Mouse (Mus musculus) spleen, adult 18-20 months (tissue): ENCODE data around the gene Batf3.

Experiments
- DNase-seq, 2 experiments: peaks; one replicate each; pipeline ENCODE4 v3.0.0; 2022; ENCODE audit warnings: mixed read lengths in 2 of 2

The Batf3 gene

DNA sequence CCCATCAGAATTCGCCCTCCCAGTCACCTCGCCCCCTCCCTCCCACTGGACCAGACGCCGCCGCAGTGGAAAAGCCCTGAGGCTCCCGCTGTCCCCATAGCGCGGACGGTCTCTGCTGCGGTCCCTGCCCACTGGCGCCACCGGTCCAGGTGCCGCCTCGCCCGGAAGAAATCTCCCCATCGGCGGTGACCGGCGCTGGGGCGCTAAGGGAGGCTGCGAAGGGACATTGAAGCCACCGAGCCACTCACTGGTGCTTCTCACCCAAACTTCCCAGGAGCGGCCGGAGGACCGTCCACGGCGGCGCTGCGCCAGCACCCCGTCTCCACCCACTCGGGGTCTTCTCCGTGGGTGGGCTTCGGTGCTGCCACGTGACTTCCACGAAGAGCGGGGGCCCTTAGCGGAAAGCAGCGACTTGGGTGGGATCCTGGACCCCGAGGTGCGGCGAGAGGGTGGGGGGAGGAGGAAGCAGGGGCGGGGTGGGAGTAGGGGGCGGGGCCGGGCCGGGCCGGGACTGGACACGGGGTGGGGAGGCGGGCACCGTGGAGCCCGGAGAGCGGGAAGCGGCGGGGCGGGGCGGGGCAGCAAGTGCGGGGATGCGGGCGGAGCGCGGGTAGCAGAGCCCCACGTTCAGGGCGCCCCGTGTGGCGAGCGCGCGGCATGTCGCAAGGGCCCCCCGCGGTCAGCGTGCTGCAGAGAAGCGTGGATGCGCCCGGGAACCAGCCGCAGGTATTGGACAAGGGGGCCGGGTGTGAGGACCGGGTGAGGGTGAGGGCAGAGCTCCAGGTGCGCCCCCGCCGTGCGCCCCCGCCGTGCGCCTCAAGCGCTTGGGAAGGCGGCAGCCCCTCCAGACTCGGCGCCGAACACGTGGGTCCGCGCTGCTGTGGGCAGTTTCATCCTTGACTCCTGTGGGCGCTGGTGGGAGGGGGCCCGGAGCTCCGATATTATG lies at the start of gene Batf3:
TSS of gene Batf3 (plus strand) at position 46 of the 946 bp plus-strand sequence.
- peak in 1 of 2 experiments; percentile 41 for DNase-seq

DNA sequence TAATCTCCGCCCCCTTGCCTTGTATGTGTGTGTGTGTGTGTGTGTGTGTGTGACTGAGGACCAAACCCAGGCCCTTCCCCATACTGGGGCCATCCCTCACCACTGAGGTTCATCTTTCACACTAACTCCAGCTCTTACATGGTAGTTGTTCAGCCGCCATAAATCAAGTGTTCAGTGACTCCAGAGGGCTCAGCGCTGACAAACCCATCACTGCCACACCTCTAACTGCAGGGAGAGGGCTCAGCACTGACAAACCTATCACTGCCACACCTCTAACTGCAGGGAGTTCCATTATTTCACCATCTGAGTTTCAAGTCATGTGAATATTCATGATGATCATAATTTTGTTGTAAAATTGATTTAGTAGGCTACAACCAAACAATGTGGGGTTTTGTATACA lies 44.1 kb upstream of the Batf3 start:
- DNase-seq, result no peak

DNA sequence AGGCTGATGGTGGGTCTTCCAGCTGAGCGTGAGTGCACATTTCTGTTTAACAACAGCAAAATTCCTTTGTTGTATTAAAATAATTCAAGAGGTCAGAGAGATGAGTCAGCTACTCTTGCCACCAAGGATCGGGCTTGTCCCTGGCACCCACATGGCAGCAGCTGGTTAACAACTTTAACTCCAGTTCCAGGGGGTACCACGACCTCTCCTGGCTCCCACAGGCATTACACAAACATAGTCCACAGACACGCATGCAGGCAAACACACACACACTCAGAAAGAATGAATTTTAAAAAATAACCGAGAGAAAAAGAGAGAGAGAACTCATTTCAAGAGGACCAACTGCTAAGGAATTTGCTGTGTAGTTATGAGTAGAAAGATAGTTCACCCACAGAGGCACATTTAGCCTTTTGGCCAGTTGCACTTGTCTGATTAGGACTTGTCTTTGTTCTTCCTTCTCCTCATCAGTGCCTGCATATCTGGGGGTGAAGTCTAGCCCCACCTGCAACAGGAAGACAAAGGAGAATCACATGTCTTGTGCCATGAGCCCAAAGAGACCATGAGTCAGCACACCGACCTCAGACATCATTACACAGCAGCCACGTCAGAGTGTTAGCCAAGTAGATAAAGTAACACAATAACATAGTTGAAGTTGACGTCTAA lies 42.6 kb upstream of the Batf3 start:
- DNase-seq, result no peak

DNA sequence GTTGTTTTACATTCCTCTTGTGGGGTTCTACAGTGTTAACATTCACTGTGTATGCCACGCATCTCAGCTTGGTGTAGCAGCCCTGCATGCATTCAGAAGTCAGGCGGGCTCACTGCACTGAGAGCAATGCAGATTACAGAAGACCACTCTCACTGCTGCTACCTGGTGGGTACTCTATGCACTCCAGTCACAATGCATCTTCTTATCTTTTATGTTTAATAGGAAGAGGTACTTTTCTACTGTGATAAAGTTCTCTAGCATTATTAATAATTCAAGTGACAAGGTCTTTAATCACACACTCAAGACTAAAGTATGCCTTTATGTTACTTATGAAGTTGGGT lies 42.1 kb upstream of the Batf3 start:
- DNase-seq, result no peak

DNA sequence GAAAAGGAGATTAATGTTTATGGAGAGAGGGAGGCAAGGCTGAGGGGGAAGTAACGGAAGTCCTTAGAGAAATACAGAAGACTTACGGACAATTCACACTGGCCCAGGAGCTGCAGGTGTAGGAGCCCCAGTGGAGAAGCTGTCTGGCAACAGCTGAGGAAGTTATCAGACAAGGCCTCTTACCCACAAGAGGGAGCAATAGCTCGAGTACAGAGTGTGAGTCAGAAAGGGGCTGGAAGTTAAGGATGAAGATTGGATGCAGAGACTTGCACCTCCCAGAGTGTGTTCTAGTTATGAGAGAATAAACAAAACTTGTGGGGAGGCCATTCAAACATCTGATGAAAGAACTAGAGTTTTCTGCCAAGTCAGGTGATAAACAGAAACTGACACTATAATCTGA lies 40.2 kb upstream of the Batf3 start:
- no peak for DNase-seq

DNA sequence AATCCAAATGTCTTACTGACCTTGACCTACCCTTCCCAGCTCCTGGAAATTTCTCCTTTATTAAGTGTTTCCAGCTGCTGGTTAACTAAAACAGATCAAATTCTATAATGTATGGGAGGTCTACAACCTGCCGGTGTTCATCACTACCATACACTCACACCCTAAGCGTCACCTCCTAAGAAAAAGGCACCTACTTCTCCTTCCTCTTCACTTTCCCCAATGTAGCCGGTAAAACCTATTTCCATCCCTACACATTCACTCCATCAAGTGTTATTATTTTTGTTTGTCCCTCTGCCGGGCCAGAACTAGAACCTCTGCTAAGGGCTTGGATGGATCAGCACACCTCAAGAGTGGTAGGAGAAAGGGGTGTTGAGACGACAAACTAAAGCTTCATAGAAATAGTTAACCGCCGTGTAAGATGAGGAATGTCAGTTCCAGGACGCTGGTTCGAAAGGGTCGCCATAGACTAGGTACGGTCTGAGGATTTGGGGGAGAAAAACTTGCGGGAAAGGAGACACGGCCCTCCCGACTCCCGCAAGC lies 35.3 kb upstream of the Batf3 start:
- DNase-seq, result no peak

DNA sequence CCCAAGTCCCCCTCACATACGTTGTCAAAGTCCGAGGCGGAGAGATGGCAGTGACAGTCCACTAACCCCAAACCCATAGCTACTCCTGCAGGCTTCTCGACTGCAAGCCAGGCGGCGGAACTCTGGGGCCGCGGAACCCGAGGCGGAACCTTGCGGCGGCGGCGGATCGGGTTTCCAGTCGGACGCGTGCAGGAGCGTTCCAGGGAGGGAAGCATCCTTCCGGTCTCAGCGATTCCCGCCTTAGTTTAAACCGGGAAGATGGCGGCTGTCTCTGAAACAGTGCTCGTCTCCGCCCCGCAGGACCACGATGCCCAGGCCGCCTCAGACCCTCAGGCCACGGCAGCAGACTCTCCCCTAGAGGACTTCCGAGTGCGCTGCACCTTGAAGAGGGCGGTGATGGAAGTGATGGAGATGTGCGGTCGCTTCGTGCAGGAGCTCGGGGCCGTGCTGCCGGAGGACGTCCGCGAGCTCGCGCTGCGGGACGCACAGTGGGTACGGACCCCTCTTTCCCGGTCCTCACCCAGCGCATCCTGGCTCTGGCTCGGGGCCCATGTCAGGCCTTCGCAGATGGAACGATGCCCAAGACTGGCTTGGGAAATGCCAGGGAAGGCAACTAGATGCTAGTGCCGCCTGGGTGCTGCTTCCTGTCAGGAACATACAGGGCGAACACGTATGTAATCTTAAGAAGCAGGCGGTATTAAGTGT lies 34.7 kb upstream of the Batf3 start, which contains the start of the genes Tatdn3 and Nsl1:
TSS of gene Tatdn3 (minus strand) at position 152 of the 705 bp plus-strand sequence.
TSS of gene Nsl1 (plus strand) at position 232 of the 705 bp plus-strand sequence.
- DNase-seq, result peak; percentile 79 to 93

DNA sequence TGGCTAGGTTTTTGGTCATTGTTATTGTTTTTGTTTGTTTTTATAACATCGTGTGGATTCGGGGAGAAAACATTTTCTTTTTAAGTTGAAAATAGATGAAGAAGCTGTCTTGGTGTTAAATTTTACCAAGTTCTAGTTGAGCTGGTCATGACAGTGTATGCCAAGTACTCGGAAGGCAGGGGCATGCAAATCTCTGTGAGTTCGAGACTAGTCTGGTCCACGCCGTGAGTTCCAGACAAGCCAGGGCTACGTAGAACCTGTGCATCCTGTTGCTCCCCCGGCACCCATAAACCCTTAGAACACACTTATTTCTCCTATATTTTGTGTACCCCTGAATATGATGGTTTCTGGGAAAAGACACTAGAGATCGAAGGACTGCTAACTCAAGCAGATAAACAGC lies 33.9 kb upstream of the Batf3 start:
- DNase-seq, result no peak

DNA sequence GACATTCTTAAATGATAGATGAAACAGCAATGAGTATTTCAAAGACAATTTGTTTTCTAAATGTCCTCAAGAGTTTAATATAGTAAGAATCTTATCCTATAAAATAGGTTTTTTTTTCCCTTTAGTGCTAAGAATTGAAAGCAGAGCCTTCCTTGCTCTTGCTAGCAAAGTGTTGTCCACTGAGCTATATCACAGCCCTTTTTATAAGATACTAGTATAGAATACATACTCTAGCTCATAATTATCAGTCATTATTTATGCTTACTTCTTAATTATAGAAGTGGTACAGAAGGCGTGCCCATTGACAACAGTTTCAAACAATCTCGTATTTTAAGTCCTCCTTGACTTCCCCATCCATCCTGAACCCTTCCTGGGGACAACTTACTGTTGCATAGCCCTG lies 33.1 kb upstream of the Batf3 start:
- no peak for DNase-seq

DNA sequence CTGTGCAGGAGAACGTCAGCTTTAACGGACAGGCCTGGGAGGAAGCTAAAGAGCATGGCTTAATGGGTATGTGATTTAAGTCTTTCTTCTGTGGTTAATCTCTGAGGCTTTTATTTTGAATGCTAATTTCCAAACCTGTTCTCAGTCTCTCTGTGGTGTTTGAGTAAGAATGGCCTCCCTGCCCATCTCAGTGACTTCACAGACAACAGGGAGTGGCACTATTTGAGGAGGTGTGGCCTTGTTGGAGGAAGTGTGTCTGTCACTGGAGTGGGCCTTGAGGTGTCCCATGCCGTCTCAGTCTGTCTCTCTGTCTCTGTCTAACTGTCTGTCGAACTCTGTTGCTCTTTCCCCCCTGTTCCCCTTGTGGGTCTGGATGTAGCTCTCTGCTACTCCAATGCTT lies 32.5 kb upstream of the Batf3 start:
- no peak for DNase-seq

DNA sequence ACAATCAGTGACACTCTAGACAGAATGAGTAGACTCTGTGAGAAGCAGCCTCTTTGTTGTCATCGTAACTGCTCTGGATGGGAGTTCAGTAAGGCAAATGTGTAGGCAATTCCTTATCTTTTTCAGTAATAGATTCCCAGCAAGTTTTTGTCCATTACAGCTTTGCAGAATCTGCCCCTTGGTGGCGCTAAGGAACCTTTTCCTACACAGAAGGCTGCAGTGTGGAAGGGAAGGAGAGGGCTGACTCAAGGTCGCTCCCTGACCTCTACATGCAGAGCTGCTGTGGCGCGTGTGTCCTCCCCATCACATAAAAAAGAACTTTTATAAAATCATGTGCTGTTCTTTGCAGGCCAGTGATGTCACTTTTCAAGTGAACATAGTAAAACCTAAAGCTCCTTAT lies 29.3 kb upstream of the Batf3 start:
- DNase-seq, result no peak

DNA sequence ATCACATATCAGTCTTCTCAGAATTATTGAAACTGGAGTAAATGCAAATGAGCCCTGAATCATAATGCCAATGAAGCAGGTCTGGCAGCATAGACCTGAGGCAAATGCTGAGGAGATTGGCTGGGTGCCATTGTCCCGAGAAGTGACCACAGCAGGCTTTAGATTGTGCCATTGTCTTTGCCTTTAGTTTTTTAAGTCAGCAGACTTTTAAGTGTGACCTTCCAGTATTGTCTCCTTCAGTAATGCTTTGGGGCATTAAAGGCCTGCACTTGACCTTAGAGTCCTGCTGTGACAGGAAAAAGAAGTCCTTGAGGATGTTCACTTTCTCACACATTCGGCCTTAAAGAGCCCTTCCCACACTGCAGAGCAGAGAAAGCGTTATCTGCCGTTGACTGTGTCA lies 27.4 kb upstream of the Batf3 start:
- DNase-seq, result no peak

DNA sequence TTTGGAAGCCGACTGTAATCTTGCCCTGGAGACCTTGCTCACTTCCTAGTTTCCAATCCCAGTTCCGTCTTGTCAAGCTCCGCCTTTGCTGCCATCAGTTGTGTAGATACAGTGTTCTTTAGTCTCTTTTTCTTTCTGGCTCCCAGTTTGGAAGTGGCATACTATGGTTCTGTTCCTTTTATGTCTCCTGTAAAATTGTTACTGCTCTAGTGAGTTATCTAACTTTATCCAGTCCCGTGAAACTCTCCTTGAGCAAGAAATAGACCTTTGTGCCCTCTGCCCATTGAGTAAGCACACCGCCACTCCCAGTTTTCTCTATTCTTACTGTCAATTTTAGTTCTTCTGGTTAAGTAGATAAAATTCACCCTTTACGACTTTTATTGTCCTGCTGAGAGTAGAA lies 26.0 kb upstream of the Batf3 start:
- no peak for DNase-seq

DNA sequence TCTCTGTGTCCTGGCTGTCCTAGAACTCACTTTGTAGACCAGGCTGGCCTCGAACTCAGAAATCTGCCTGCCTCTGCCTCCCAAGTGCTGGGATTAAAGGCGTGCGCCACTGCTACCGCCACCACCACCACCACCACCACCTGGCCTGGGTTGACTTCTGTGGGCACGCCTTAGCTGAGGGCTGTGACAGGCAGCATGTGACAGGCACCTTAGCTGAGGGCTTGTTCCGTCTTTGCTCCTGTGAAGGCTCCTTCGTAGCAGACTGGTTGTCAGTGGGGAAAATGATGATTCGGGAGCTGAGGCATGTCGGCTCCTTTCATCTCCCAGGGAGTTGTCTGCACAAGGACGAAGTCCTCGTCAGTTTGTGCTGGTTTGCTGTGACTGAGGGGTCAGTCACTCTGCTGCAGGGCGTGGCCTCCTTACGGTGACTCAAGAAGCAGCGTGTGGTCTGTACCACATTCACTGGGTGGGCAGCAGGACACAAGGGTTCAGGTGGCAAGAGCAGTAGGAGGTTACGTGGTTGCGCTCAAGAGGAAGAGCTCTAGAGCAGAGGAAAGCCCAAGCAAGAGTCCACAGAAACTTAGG lies 25.2 kb upstream of the Batf3 start:
- no peak for DNase-seq

DNA sequence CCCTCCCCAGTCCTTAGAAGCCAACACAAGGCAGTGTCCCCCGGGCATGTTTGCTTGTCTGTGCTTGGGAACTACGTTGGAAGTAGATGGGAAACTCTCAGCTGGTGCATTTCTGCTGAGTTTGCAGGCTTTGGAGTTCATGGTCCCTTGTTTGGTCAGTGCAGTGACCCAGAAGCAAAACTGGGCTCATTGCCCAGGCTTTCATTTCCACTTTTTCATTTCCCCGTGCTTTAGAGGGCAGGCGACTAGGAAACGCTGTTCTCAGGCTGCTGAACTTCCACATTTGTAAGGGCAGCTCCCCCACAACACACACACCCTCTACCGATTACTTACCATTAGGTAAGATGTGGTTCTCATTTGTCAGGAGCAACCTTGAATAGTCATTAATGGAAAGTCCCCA lies 24.6 kb upstream of the Batf3 start:
- peak; percentile 42 to 61 for DNase-seq

DNA sequence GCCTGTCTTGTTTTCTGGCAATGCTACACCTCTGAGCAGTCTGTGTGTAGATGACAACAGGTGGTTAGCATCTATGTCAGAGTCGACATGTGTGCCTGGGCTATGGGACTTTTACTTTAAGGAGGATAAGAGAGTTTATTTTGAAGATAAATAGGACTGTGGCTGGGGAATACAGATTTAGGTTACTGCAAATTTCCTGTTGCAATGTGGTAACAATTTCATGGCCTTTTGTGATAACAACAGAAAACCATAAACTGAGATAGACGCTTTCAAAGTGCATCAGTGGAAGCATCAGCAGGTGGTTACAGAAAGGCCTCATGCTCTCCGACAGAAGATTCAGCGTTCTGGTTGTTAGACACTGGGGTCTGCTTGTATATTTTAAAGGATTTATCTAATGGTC lies 24.2 kb upstream of the Batf3 start:
- DNase-seq, result no peak

DNA sequence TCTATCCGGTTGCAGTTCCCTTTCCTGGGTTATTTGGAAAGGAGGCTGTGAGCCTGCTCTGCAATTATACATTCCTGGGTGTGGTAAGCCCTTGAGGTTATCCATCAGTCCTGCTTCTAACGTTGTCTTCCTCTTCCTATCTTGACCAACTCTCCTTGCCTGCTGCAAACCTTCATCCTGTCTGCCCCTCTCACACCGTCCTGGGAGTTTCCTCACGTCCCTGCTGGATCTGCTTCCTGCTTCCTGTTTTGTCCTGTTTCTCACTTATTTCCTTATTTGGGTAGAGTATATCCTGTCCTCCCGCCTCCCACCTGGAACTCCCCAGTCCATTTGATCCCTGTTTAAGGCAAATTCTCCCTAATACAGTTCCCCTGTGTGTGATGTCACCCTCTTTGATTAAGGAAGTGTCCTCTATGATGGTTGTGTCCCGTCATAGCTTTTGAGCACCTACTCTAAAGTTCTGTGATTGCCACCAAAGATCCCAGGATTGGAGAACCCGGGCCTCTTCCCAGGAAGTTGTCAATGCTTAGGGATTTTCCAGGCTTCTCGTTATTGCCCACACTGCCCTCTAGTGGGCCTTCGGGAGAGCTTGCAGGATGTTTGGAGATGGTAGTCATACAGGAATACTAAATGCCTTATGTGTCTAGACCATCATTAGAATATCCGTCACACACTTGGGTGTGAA lies 22.3 kb upstream of the Batf3 start:
- DNase-seq, result peak in 1 of 2 experiments; percentile 36

DNA sequence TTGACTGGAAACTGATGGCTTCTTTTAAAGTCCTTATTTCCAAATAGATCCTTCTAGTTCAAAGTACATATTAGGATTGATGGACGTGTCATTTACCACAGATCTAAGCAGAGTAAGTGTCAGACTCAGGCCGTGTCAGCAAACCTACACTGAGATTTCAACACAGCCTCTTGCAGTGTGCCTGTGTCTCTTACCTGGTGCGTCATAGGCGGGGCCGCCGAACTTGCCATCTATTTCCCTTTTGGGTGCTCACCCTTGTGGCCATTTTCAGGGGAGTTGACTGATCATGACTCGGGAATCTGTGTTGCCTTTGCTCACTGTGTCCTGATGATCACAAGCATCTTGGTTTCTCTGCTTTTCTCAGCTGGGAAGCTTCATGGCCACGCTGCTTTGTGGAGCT lies 14.4 kb upstream of the Batf3 start:
- DNase-seq, result no peak

DNA sequence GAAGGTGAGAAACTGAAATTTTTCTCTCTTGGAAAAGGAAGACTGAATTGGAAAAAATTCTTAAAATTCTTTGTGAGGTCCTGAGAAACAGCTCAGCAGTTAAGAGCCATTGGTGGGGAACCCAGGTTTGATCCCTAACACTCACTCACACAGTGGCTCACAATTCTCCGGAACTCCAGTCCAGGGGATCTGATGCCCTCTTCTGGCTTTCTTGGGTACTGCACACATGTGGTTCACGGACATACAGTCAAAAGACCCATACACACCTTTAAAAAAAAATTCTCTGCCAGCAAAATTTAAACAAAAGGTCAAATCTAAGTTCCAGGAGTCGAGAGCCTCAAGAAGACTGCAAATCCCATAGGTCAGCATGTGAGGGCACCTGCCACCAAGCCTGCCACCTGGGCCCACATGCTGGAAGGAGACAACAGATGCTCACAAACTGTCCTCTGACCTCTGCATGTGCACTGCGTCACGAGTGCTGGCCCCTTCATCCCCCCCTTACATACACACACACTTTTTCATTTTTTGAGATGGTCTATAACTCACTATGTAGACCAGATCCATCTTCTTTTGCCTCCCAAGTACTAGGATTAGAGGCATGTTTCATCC lies 12.6 kb upstream of the Batf3 start:
- peak in 1 of 2 experiments; percentile 63 for DNase-seq

DNA sequence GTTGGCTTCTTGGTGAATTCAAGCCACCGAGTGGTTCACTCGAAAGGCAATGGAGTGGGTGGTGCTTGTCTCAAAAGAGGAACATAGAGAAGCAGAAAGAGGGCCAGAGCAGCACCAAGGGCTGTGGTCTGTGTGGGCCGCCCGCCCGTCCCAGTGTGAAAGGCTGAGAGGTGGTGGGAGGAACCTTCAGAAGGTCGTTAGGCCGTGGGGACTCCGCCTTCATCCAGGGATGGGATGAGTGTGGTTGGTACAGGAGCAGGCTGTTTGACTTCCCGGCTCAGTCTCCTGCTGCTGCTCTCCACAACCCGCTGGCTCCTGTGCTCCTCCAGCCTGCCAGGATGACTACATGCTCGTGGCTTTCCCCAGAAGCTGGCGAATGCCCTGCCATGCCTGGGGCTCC lies 12.1 kb upstream of the Batf3 start:
- peak in 1 of 2 experiments; percentile 22 for DNase-seq

DNA sequence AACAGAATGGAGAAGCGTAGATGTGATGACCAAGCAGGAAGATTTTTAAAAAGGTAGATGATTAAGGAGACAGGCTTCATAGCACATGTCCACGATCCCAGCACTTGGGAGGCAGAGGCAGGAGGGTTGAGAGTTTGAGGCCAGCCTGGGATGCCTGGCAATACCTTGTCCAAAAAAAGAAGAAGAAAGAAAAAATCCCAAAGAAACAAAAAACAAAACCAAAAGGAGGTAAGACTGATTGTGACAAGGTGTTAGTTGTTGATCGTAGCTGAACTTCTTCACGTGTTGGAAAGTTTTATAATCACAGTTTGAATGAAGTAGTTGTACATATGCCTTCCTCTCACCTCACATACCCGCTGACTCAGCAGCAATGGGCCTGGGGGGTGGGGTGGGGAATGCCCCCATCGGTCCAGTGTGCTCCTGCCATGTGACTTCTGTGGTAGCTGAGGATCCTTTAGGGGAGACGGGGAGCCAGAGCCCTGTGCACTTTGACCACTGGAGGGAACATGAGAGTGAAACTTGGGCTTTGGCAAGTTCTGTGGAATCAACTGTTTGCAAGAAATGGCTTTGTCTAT lies 11.3 kb upstream of the Batf3 start:
- DNase-seq, result no peak
